Mouse (Mus musculus): Measurements from ENCODE around the gene Pcbp1.

DNA sequence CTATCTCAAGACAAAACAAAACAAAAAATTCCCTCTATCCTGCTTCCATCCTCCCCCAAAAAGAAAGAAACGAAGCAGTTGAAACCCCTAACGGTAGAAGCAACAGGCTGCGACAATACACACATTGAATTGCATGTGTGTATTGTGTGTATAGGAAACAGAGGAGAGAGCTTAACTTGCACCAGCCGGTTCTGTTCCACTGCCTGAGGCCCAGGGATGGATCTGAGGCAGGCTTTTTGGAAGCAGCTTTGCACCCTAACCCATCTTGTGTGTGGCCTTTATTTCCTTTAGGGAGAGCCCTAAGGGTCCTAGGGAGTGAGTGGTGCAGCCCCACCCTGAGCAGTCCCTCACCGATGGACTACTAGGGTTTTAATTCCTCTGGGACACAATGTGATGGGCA, 29.5 kb downstream of the Pcbp1 start:
- TF ChIP-seq CTCF (conservative IDR thresholded peaks at IDR 0.05 in 1 of 2, IDR thresholded peaks at IDR 0.05 in 1 of 2; ENCODE audit: low read depth in 2 of 2, low read length in 2 of 2) (no peak), ZC3H11A (IDR thresholded peaks at IDR 0.05; ENCODE audit: low read depth, low read length) (no peak), EP300 (IDR thresholded peaks at IDR 0.05; ENCODE audit: low read length) (no peak), SIN3A (IDR thresholded peaks at IDR 0.05; ENCODE audit: low read length) (no peak), ZNF384 (IDR thresholded peaks at IDR 0.05; ENCODE audit: low read depth, low read length) (no peak), ETS1 (conservative IDR thresholded peaks at IDR 0.05; ENCODE audit: low read depth, low read length) (no peak), RCOR1 (conservative IDR thresholded peaks at IDR 0.05; ENCODE audit: low read depth, low read length) (no peak), POLR2A (IDR thresholded peaks at IDR 0.05; ENCODE audit: low read depth, low read length) (no peak), NELFE (IDR thresholded peaks at IDR 0.05; ENCODE audit: low read depth, low read length) (no peak), ELF1 (IDR thresholded peaks at IDR 0.05; ENCODE audit: low read depth, low read length) (no peak), JUND (conservative IDR thresholded peaks at IDR 0.05; ENCODE audit: low read depth, low read length) (no peak)
